Mouse (Mus musculus) liver, adult 2 months (tissue): ENCODE data around the gene Uqcr11. TPM values are rescaled to one million over a fixed set of nuclear protein-coding genes. Genes with fewer than 3 reads are reported as not detected.
A peak's percentile ranks its signal among the peaks of the same experiment; 100 is the strongest.

Source experiments
- DNase-seq: peaks from one replicate; pipeline ENCODE4 v3.0.0-alpha.2; 2011; ENCODE audit warnings: low read depth, low spot score; ENCODE audit errors: extremely low read depth
- H3K27ac ChIP-seq: fragments of 200-500 bp; replicated peaks from 2 replicates; pipeline ENCODE4 v1.5.1; 2012; ENCODE audit warnings: low read depth, mild to moderate bottlenecking, control low read depth, inconsistent platforms, low read length; ENCODE audit not compliant: insufficient read depth
- H3K27me3 ChIP-seq: fragments of 200-500 bp; 2 replicates; pipeline ENCODE4 v1.6.1; 2012; ENCODE audit warnings: mild to moderate bottlenecking, moderate library complexity, low read length, inconsistent platforms; ENCODE audit not compliant: control insufficient read depth, insufficient read depth
- H3K36me3 ChIP-seq: fragments of 200-500 bp; 2 replicates; pipeline ENCODE4 v1.6.1; 2012; ENCODE audit warnings: low read length, inconsistent platforms; ENCODE audit not compliant: control insufficient read depth, insufficient read depth
- H3K4me1 ChIP-seq: fragments of 200-500 bp; 2 replicates; pipeline ENCODE4 v1.6.1; 2011; ENCODE audit warnings: low read length; ENCODE audit not compliant: control insufficient read depth, insufficient read depth
- H3K4me3 ChIP-seq: fragments of 200-500 bp; 2 replicates; pipeline ENCODE4 v1.5.1; 2011; ENCODE audit warnings: low read depth, mild to moderate bottlenecking, control low read depth, low read length, moderate library complexity; ENCODE audit not compliant: insufficient read depth
- H3K79me2 ChIP-seq: fragments of 200-500 bp; 2 replicates; pipeline ENCODE4 v1.6.1; 2012; ENCODE audit warnings: inconsistent platforms, mild to moderate bottlenecking, low read length, moderate library complexity; ENCODE audit not compliant: control insufficient read depth, insufficient read depth
- H3K9ac ChIP-seq: fragments of 200-500 bp; 2 replicates; pipeline ENCODE4 v1.6.1; 2012; ENCODE audit warnings: low read depth, mild to moderate bottlenecking, control low read depth, inconsistent platforms, low read length
- CTCF ChIP-seq: fragments of 200-500 bp; IDR thresholded peaks from 2 replicates; pipeline ENCODE4 v1.5.1; 2011; ENCODE audit warnings: low read depth, low read length, control low read depth
- POLR2A ChIP-seq: fragments of 200-500 bp; IDR thresholded peaks from 2 replicates; pipeline ENCODE4 v1.6.1; 2011; ENCODE audit warnings: low read length, control low read depth; ENCODE audit not compliant: insufficient read depth; ENCODE audit errors: extremely low read depth
- WGBS: fragments of 180-500 bp; shearing (Covaris S2); methylation state at CpG from one replicate; pipeline ENCODE4 v1.1.7; 2018; 5-methylcytosine and 5-hydroxymethylcytosine counted together
- polyA plus RNA-seq: library from polyadenylated mRNA; depleted of rRNA; stranded (reverse); fragments of >200 nt; gene quantifications from 2 replicates; pipeline ENCODE4 v1.2.3, GENCODE M21; 2012
- total RNA-seq: library from RNA; depleted of rRNA; stranded (reverse); fragments of >200 nt; gene quantifications from 2 replicates; pipeline ENCODE4 v1.2.3, GENCODE M21; 2014

Uqcr11 gene
- total and polyA plus RNA-seq, 2 experiments = 1,362 to 2,210 TPM

DNA sequence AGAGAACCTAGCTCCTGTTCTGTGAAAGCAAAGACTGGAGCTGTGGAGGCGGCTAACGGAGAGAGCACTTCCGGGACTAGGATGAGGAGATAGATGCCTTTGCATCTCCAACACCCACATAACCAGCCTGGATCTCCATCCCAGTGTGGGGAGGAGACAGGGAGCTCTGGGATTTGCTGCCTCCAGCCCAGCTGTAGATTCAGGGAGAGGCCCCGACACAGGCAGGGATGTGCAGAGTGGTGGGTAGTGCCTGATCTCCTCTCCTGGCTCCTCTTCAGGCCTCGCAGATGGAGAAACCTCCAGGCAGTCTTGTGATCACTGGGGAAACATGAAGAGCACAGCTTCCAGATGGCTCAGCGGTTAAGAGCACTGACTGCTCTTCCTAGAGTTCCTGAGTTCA, 33.9 kb downstream of the Uqcr11 start:
- Histone ChIP-seq H3K36me3 (no peaks in the 10 kb centered on the region), H3K27me3 (no peaks in the 10 kb centered on the region), H3K79me2 (no peaks in the 10 kb centered on the region), H3K9ac (no peak overlapping the region), H3K4me1 (no peaks in the 10 kb centered on the region), H3K4me3 (no peak overlapping the region), H3K27ac (no peak overlapping the region)
- 89% methylated on average over 6 of the region's 6 CpGs for WGBS
- no peak for TF ChIP-seq POLR2A
- TF ChIP-seq CTCF = no peak
- DNase-seq = no peak

DNA sequence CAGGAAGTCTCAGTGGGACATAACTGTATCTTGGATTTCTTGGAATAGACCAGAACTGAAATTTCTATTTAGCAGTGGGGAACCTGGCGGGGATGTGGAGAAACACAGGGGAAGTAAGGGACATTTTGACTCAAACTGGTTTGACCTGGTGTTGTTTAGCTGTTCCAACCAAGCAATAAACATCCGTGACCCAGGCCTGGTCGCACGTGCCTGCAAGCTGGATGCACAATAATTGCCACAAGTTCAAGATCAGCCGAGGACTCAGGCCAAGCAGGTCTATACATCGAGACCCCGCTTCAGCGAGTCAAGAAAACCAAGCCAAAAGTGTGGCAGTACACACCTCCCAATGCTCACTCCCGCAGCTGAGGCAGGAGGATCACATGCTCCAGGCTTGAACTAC, 34.6 kb downstream of the Uqcr11 start:
- H3K4me1 ChIP-seq = peaks cover 3% of the 10 kb centered on the region; the same call in 1 of the 2 replicates
- no peaks in the 10 kb centered on the region for H3K79me2 ChIP-seq
- TF ChIP-seq POLR2A = no peak
- TF ChIP-seq CTCF = no peak
- H3K9ac ChIP-seq = no peak overlapping the region
- H3K4me3 ChIP-seq = no peak overlapping the region
- WGBS = 74% methylated on average over 9 of the region's 9 CpGs
- no peak overlapping the region for H3K27ac ChIP-seq
- DNase-seq = no peak
- no peaks in the 10 kb centered on the region for H3K27me3 ChIP-seq
- no peaks in the 10 kb centered on the region for H3K36me3 ChIP-seq

DNA sequence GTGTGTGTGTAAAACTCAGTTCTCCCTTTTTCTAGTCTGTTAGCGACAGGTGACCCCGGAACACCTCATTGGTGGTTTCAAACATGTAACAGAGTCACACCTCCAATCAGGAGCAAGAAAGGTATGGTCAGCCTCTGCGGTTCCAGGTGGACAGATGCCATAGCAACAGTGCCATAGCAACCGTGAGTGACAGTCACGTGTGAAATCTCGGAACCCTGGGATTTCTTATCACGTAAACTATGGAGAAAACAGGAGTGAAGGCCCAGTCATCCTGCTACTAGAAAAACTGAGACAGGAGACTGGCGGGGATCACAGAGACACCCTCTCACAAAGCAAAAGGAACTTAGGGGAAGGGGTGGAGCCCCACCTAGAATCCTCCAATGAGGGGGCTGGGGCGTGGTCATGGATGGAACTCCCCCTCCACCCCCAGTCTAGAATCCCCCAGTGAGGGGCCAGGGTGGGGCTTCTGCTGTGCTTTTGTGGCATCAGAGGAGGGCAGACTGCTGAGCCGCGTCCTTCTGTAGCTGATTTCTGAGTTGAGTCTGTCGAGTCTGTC, 35.1 kb downstream of the Uqcr11 start:
- no peaks in the 10 kb centered on the region for H3K27me3 ChIP-seq
- H3K36me3 ChIP-seq = no peaks in the 10 kb centered on the region
- TF ChIP-seq POLR2A = no peak
- no peak for TF ChIP-seq CTCF
- no peak overlapping the region for H3K9ac ChIP-seq
- WGBS = 23% methylated on average over 12 of the region's 12 CpGs
- peaks cover 3% of the 10 kb centered on the region; the same call in 1 of the 2 replicates for H3K4me1 ChIP-seq
- no peak overlapping the region for H3K27ac ChIP-seq
- DNase-seq = peak; percentile 54
- no peaks in the 10 kb centered on the region for H3K79me2 ChIP-seq
- no peak overlapping the region for H3K4me3 ChIP-seq

DNA sequence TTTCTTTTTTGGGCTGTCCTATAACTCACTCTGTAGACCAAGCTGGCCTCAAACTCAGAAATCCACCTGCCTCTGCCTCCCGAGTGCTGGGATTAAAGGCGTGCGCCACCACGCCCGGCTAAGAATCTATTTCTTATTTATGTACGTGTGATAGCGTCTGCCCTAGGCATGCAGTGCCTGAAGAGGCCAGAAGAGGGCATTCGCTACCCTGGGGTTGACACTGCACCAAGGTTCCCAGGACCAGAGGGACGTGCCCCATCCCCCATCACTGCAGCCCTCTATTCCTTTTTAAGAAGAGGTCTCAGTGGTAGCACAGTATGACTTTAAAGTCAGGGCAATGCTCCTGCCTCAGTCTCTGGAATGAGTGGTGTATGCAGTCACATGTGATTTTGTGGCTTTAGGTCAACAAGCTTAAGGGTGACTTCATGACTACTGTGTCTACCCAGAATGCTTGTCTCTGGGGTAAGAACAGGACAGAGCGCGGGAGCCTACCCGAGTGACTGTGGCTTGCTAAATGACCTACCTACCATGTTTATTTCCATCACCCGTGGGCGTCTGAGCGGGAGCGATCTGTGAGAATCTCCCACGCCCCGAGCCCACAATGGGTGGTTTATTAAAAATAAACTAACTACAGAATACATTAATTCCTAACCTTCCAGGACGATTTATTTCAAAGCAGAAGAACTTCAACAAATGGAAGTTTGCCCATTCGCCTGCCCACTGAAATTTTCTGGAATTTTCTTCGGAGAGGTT, 36.5 kb downstream of the Uqcr11 start:
- no peak for DNase-seq
- Histone ChIP-seq H3K79me2 (no peaks in the 10 kb centered on the region), H3K9ac (no peak overlapping the region), H3K4me3 (no peak overlapping the region), H3K4me1 (peaks cover 3% of the 10 kb centered on the region; the same call in 1 of the 2 replicates), H3K36me3 (no peaks in the 10 kb centered on the region), H3K27me3 (no peaks in the 10 kb centered on the region), H3K27ac (no peak overlapping the region)
- TF ChIP-seq CTCF = peak; percentile 70
- no peak for TF ChIP-seq POLR2A
- WGBS = 74% methylated on average over 21 of the region's 21 CpGs

DNA sequence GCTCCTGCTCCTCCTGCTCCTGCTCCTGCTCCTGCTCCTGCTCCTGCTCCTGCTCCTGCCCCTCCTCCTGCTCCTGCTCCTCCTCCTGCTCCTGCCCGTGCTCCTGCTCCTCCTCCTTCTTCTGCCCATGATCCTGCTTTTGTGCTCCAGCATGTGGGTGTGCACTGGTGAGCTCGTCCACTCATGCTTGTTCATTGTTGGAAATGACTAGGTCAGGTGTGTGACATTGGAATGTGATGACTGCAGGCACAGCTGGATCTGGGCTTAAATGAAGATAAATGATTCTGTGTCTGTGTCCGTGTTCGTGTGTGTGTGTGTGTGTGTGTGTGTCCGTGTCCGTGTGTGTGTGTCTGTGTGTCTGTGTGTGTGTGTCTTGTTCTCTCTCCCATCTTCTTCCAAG, 38.2 kb downstream of the Uqcr11 start:
- 93% methylated on average over 6 of the region's 6 CpGs for WGBS
- Histone ChIP-seq H3K27me3 (no peaks in the 10 kb centered on the region), H3K4me3 (no peak overlapping the region), H3K27ac (no peak overlapping the region), H3K36me3 (no peaks in the 10 kb centered on the region), H3K79me2 (no peaks in the 10 kb centered on the region), H3K4me1 (peaks cover 3% of the 10 kb centered on the region; the same call in 1 of the 2 replicates), H3K9ac (no peak overlapping the region)
- no peak for TF ChIP-seq CTCF
- TF ChIP-seq POLR2A = no peak
- no peak for DNase-seq

DNA sequence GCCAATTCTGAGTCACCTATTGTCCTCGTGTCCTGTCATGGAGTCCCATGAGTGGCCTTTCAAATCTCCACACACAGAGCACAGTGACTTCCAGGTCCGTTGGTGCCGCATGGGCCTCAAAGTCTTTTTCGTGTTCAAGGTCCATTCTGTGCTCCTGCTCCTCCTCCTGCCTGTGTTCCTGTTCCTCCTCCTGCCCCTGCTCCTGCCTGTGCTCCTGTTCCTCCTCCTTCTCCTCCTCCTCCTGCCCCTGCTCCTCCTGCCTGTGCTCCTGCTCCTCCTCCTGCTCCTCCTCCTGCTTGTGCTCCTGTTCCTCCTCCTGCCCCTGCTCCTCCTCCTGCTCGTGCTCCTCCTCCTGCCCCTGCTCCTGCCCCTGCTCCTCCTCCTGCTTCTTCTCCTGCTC, 38.7 kb downstream of the Uqcr11 start:
- peak overlapping the region; percentile 47; the same call in 1 of the 2 replicates for H3K27ac ChIP-seq
- peak overlapping the region; percentile 44 for H3K4me3 ChIP-seq
- no peaks in the 10 kb centered on the region for H3K27me3 ChIP-seq
- H3K4me1 ChIP-seq = peaks cover 3% of the 10 kb centered on the region; the same call in 1 of the 2 replicates
- peak; percentile 96 for DNase-seq
- no peaks in the 10 kb centered on the region for H3K79me2 ChIP-seq
- H3K9ac ChIP-seq = peak overlapping the region; percentile 69
- H3K36me3 ChIP-seq = no peaks in the 10 kb centered on the region
- TF ChIP-seq POLR2A (peak; percentile 44; the same call in 1 of the 2 replicates), CTCF (no peak)
- WGBS = 21% methylated on average over 5 of the region's 5 CpGs
